In the genomic region with DNA sequence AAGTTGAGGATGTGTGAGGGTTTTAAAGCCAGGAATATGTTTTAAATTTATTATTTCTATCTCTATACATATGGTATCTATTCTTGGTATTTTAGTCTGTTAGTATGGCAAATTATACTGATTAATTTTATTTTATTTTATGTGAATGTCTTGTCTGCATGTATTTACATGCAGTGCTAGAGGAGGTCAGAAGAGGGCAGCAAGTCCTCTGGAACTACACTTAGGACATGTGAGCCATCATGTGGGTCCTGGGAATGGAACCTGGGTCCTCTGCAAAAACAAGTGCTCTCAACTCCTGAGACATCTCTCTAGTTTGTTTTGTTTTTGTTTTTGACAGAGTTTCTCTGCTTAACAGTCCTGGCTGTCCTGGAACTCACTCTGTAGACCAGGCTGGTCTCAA, we compare ENCODE assay signal across 17 mouse cellular contexts. TPM values are rescaled to one million over a fixed set of nuclear protein-coding genes. Genes with fewer than 3 reads are reported as not detected.
DNase-seq lines count a peak whose midpoint lies in the region; ATAC-seq and TF ChIP-seq lines count a peak whose summit lies in the region.
"Had no signal": no experiment of that assay in that cellular context is flagged by ENCODE, and none has a peak within 500 bp of the region (broad histone marks: within the 10 kb centered on the region; RNA-seq: fewer than 3 reads in every experiment).

No protein-coding gene starts in this region.

- H3K9ac ChIP-seq in hindbrain, postnatal 0 days (replicated peaks; ENCODE audit: low read length), result no peak overlapping the region
- no peak overlapping the region for H3K9ac ChIP-seq in hindbrain, embryonic 12.5 days
- no peak overlapping the region for H3K9ac ChIP-seq in lung, embryonic 14.5 days
- no peak overlapping the region for H3K9ac ChIP-seq in intestine, embryonic 16.5 days (ENCODE audit: low read depth, low read length)
- H3K9ac ChIP-seq: forebrain, embryonic 15.5 days; liver, embryonic 13.5 days; midbrain, embryonic 12.5 days had no signal

- no peak overlapping the region for H3K27ac ChIP-seq in hindbrain, postnatal 0 days
- H3K27ac ChIP-seq in hindbrain, embryonic 12.5 days, result no peak overlapping the region
- H3K27ac ChIP-seq in lung, embryonic 14.5 days (ENCODE audit: low read depth), result no peak overlapping the region
- no peak overlapping the region for H3K27ac ChIP-seq in intestine, embryonic 16.5 days (ENCODE audit: low read length)
- H3K27ac ChIP-seq: forebrain, embryonic 15.5 days; heart, embryonic 10.5 days; liver, embryonic 13.5 days; midbrain, embryonic 12.5 days had no signal

- H3K4me1 ChIP-seq in hindbrain, postnatal 0 days (ENCODE audit: insufficient read depth, low read length), result no peaks in the 10 kb centered on the region
- no peaks in the 10 kb centered on the region for H3K4me1 ChIP-seq in hindbrain, embryonic 12.5 days
- H3K4me1 ChIP-seq in lung, embryonic 14.5 days (ENCODE audit: insufficient read depth), result no peaks in the 10 kb centered on the region
- no peaks in the 10 kb centered on the region for H3K4me1 ChIP-seq in intestine, embryonic 16.5 days (ENCODE audit: control insufficient read depth, insufficient read depth, low read length)
- H3K4me1 ChIP-seq: forebrain, embryonic 15.5 days; heart, embryonic 10.5 days; liver, embryonic 13.5 days; midbrain, embryonic 12.5 days had no signal

- H3K4me2 ChIP-seq in hindbrain, postnatal 0 days (ENCODE audit: low read depth, low read length), result no peak overlapping the region
- no peak overlapping the region for H3K4me2 ChIP-seq in hindbrain, embryonic 12.5 days (replicated peaks)
- no peak overlapping the region for H3K4me2 ChIP-seq in lung, embryonic 14.5 days
- no peak overlapping the region for H3K4me2 ChIP-seq in intestine, embryonic 16.5 days (ENCODE audit: low read depth, low read length)
- H3K4me2 ChIP-seq: forebrain, embryonic 15.5 days; liver, embryonic 13.5 days; midbrain, embryonic 12.5 days had no signal

- no peak for DNase-seq in hindbrain, postnatal 0 days (ENCODE audit: low spot score)
- no peak for DNase-seq in lung, embryonic 14.5 days
- no peak for DNase-seq in lung, postnatal 25 days (ENCODE audit: low spot score)
- peak; percentile 68 for DNase-seq in ES-CJ7 (ENCODE audit: low read depth, low spot score)
- no peak for DNase-seq in Muller cell, postnatal 12 days (ENCODE audit: inconsistent ontology term)
- DNase-seq: adrenal gland, postnatal 36 days; cerebellum, postnatal 10 days; gastrocnemius, postnatal 10 days; heart, postnatal 36 days; liver, embryonic 13.5 days; lung, postnatal 4 days; thymus, postnatal 36 days had no signal

- no peak overlapping the region for H3K4me3 ChIP-seq in hindbrain, postnatal 0 days (ENCODE audit: low read length)
- no peak overlapping the region for H3K4me3 ChIP-seq in hindbrain, embryonic 12.5 days
- no peak overlapping the region for H3K4me3 ChIP-seq in lung, embryonic 14.5 days (ENCODE audit: low read depth, low read length)
- H3K4me3 ChIP-seq in intestine, embryonic 16.5 days (ENCODE audit: low read length), result no peak overlapping the region
- H3K4me3 ChIP-seq: forebrain, embryonic 15.5 days; heart, embryonic 10.5 days; liver, embryonic 13.5 days; midbrain, embryonic 12.5 days had no signal

- no peaks in the 10 kb centered on the region for H3K9me3 ChIP-seq in hindbrain, postnatal 0 days (ENCODE audit: low read length)
- H3K9me3 ChIP-seq in hindbrain, embryonic 12.5 days (replicated peaks), result no peaks in the 10 kb centered on the region; the same call in 1 of the 2 replicates
- H3K9me3 ChIP-seq in lung, embryonic 14.5 days (ENCODE audit: low read depth, low read length), result no peaks in the 10 kb centered on the region
- 0 out of 2 replicates have a peak, but pooled peaks cover 3% of the 10 kb centered on the region for H3K9me3 ChIP-seq in intestine, embryonic 16.5 days (ENCODE audit: control insufficient read depth, low read length)
- H3K9me3 ChIP-seq: forebrain, embryonic 15.5 days; heart, embryonic 10.5 days; liver, embryonic 13.5 days; midbrain, embryonic 12.5 days had no signal

- peak; percentile 19; the same call in 1 of the 2 replicates for TF ChIP-seq CTCF in hindbrain, postnatal 0 days (IDR thresholded peaks at IDR 0.05; ENCODE audit: low read depth)
- peak; percentile 43 for TF ChIP-seq CTCF in lung, embryonic 14.5 days (IDR thresholded peaks at IDR 0.05; ENCODE audit: low read depth)

- no peaks in the 10 kb centered on the region for H3K36me3 ChIP-seq in hindbrain, postnatal 0 days (ENCODE audit: insufficient read depth, low read length)
- H3K36me3 ChIP-seq in hindbrain, embryonic 12.5 days, result no peaks in the 10 kb centered on the region
- no peaks in the 10 kb centered on the region for H3K36me3 ChIP-seq in lung, embryonic 14.5 days (ENCODE audit: insufficient read depth)
- no peaks in the 10 kb centered on the region for H3K36me3 ChIP-seq in intestine, embryonic 16.5 days (ENCODE audit: control insufficient read depth, insufficient read depth, low read length)
- H3K36me3 ChIP-seq: forebrain, embryonic 15.5 days; heart, embryonic 10.5 days; liver, embryonic 13.5 days; midbrain, embryonic 12.5 days had no signal

- no peak for ATAC-seq in hindbrain, postnatal 0 days
- no peak for ATAC-seq in hindbrain, embryonic 12.5 days (ENCODE audit: low FRiP score)
- ATAC-seq in lung, embryonic 14.5 days (ENCODE audit: insufficient read depth), result no peak
- no peak for ATAC-seq in intestine, embryonic 16.5 days
- ATAC-seq: forebrain, embryonic 15.5 days had no signal

- no peaks in the 10 kb centered on the region for H3K27me3 ChIP-seq in hindbrain, postnatal 0 days (ENCODE audit: insufficient read depth, low read length)
- H3K27me3 ChIP-seq in hindbrain, embryonic 12.5 days, result peaks cover 2% of the 10 kb centered on the region
- H3K27me3 ChIP-seq in lung, embryonic 14.5 days (ENCODE audit: insufficient read depth, low read length), result no peaks in the 10 kb centered on the region
- no peaks in the 10 kb centered on the region for H3K27me3 ChIP-seq in intestine, embryonic 16.5 days (replicated peaks; ENCODE audit: control insufficient read depth, insufficient read depth, low read length)
- H3K27me3 ChIP-seq: forebrain, embryonic 15.5 days had no signal

RNA-seq across cellular contexts. Expression of a gene that starts 18.5 kb away (rescaled TPM):
- total RNA-seq in hindbrain, postnatal 0 days (2014; rRNA removed), result 20.8 and 27.3 TPM in 2 replicates
- polyA plus RNA-seq in hindbrain, postnatal 0 days (2015; fragmentation: Nextera tagmentation; extraction: Ambion mirVana), result 7.2 and 7.4 TPM in 2 replicates
- 4.0 and 4.2 TPM in 2 replicates for polyA plus RNA-seq in hindbrain, embryonic 12.5 days (2016; fragmentation: Nextera tagmentation; extraction: Ambion mirVana)
- 1.0 TPM in 2 replicates for polyA plus RNA-seq in lung, embryonic 14.5 days (2014; fragmentation: Nextera tagmentation; extraction: Ambion mirVana)
- 3.8 and 4.1 TPM in 2 replicates for polyA plus RNA-seq in intestine, embryonic 16.5 days (2015; fragmentation: Nextera tagmentation; extraction: Ambion mirVana)

RNA-seq across cellular contexts. Expression of a gene that starts 47.1 kb away (rescaled TPM):
- total RNA-seq in hindbrain, postnatal 0 days (2014; rRNA removed), result 65.4 and 74.2 TPM in 2 replicates
- 117 and 120 TPM in 2 replicates for polyA plus RNA-seq in hindbrain, postnatal 0 days (2015; fragmentation: Nextera tagmentation; extraction: Ambion mirVana)
- polyA plus RNA-seq in hindbrain, embryonic 12.5 days (2016; fragmentation: Nextera tagmentation; extraction: Ambion mirVana), result 73.5 and 74.5 TPM in 2 replicates
- 46.2 and 48.0 TPM in 2 replicates for polyA plus RNA-seq in lung, embryonic 14.5 days (2014; fragmentation: Nextera tagmentation; extraction: Ambion mirVana)
- 72.2 and 77.0 TPM in 2 replicates for polyA plus RNA-seq in intestine, embryonic 16.5 days (2015; fragmentation: Nextera tagmentation; extraction: Ambion mirVana)
